Mouse (Mus musculus) lung, embryonic 16.5 days (tissue): ENCODE measurements around the gene Trnau1ap. TPM values are rescaled to one million over a fixed set of nuclear protein-coding genes. Genes with fewer than 3 reads are reported as not detected.

Experiments
- ATAC-seq: fragments of 200-750 bp; cut with Nextera tagmentation; 2 replicates; pipeline ENCODE4 v1.8.0; 2017; ENCODE audit warnings: low read depth, mild to moderate bottlenecking, moderate library complexity
- H3K27ac ChIP-seq: fragments of 300-500 bp; sonication (generic); 2 replicates; pipeline ENCODE4 v1.5.1; 2014; ENCODE audit warnings: mild to moderate bottlenecking, control low read depth, low read length
- H3K27me3 ChIP-seq: fragments of 300-500 bp; sonication (generic); 2 replicates; pipeline ENCODE4 v1.6.1; 2014; ENCODE audit warnings: low read depth, low read length, mixed read lengths; ENCODE audit not compliant: control insufficient read depth, insufficient read depth
- H3K36me3 ChIP-seq: fragments of 300-500 bp; sonication (generic); 2 replicates; pipeline ENCODE4 v1.6.1; 2014; ENCODE audit warnings: low read length; ENCODE audit not compliant: control insufficient read depth, insufficient read depth
- H3K4me1 ChIP-seq: fragments of 300-500 bp; sonication (generic); replicated peaks from 2 replicates; pipeline ENCODE4 v1.6.1; 2014; ENCODE audit warnings: low read length, mixed read lengths; ENCODE audit not compliant: control insufficient read depth, insufficient read depth
- H3K4me2 ChIP-seq: fragments of 300-500 bp; sonication (generic); 2 replicates; pipeline ENCODE4 v1.6.1; 2014; ENCODE audit warnings: low read depth, low read length, control low read depth
- H3K4me3 ChIP-seq: fragments of 300-500 bp; sonication (generic); 2 replicates; pipeline ENCODE4 v1.5.1; 2014; ENCODE audit warnings: mild to moderate bottlenecking, low read length, control low read depth
- H3K9ac ChIP-seq: fragments of 300-500 bp; sonication (generic); 2 replicates; pipeline ENCODE4 v1.6.1; 2014; ENCODE audit warnings: low read length, control low read depth
- H3K9me3 ChIP-seq: fragments of 300-500 bp; sonication (generic); 2 replicates; pipeline ENCODE4 v1.6.1; 2016; ENCODE audit warnings: low read length; ENCODE audit not compliant: control insufficient read depth
- WGBS: fragments of 180-500 bp; shearing (Covaris S2); extraction: QIAGEN DNeasy Blood & Tissue Kit; methylation state at CpG from one replicate; pipeline ENCODE4 v1.1.7; 2014; 5-methylcytosine and 5-hydroxymethylcytosine counted together
- polyA plus RNA-seq: library from polyadenylated mRNA; unstranded; fragments of >200 nt; fragmentation: Nextera tagmentation; extraction: Ambion mirVana; gene quantifications from 2 replicates; pipeline ENCODE4 v1.2.1, GENCODE M21; 2015

The Trnau1ap gene
- polyA plus RNA-seq, 1 experiment from 2014 or later, result 67.0 TPM

- Histone ChIP-seq H3K27me3 (no peaks in the 10 kb centered on the region), H3K9ac (peak overlapping the region; percentile 94), H3K36me3 (peaks cover 19% of the 10 kb centered on the region), H3K4me2 (peak overlapping the region; percentile 68), H3K27ac (peak overlapping the region; percentile 96; the same call in 1 of the 2 replicates), H3K4me1 (peaks cover 7% of the 10 kb centered on the region), H3K9me3 (no peaks in the 10 kb centered on the region), H3K4me3 (peak overlapping the region; percentile 88)
- ATAC-seq, result no peak
- WGBS, result 43% methylated on average over 14 of the region's 14 CpGs
These were observed 851 bp downstream of the Trnau1ap start for GRCm38 (mm10) chr4:132328391-132328982.

GRCm38 (mm10) chr4:132326481-132326880, 2.9 kb downstream of the Trnau1ap start:
- no peak overlapping the region for H3K4me3 ChIP-seq
- H3K4me1 ChIP-seq, result peaks cover 7% of the 10 kb centered on the region
- H3K27ac ChIP-seq, result no peak overlapping the region
- H3K9me3 ChIP-seq, result no peaks in the 10 kb centered on the region
- no peak overlapping the region for H3K4me2 ChIP-seq
- ATAC-seq, result no peak
- no peak overlapping the region for H3K9ac ChIP-seq
- H3K27me3 ChIP-seq, result no peaks in the 10 kb centered on the region
- peaks cover 11% of the 10 kb centered on the region for H3K36me3 ChIP-seq
- 72% methylated on average over 5 of the region's 5 CpGs for WGBS

- no peak for ATAC-seq
These were observed 13.6 kb downstream of the Trnau1ap start for GRCm38 (mm10) chr4:132315711-132316110.

GRCm38 (mm10) chr4:132312627-132313026, 16.7 kb downstream of the Trnau1ap start:
- Histone ChIP-seq H3K27ac (no peak overlapping the region), H3K4me3 (no peak overlapping the region), H3K27me3 (no peaks in the 10 kb centered on the region), H3K36me3 (peaks cover 31% of the 10 kb centered on the region), H3K9ac (no peak overlapping the region), H3K9me3 (no peaks in the 10 kb centered on the region), H3K4me1 (peaks cover 9% of the 10 kb centered on the region), H3K4me2 (no peak overlapping the region)
- ATAC-seq, result no peak
- 88% methylated on average over 5 of the region's 5 CpGs for WGBS

More at GRCm38 (mm10) chr4:132315711-132316110, 13.6 kb downstream of the Trnau1ap start:
- Histone ChIP-seq H3K4me3 (no peak overlapping the region), H3K4me2 (no peak overlapping the region), H3K9me3 (no peaks in the 10 kb centered on the region), H3K27me3 (no peaks in the 10 kb centered on the region), H3K36me3 (peaks cover 34% of the 10 kb centered on the region), H3K4me1 (no peaks in the 10 kb centered on the region), H3K9ac (no peak overlapping the region), H3K27ac (no peak overlapping the region)
- 87% methylated on average over 8 of the region's 8 CpGs for WGBS

GRCm38 (mm10) chr4:132311801-132312200, 17.5 kb downstream of the Trnau1ap start:
- no peak overlapping the region for H3K27ac ChIP-seq
- no peak overlapping the region for H3K4me2 ChIP-seq
- no peaks in the 10 kb centered on the region for H3K27me3 ChIP-seq
- H3K4me1 ChIP-seq, result peaks cover 9% of the 10 kb centered on the region
- no peaks in the 10 kb centered on the region for H3K9me3 ChIP-seq
- 34% methylated on average over 3 of the region's 3 CpGs for WGBS
- H3K36me3 ChIP-seq, result peaks cover 28% of the 10 kb centered on the region
- no peak overlapping the region for H3K4me3 ChIP-seq
- H3K9ac ChIP-seq, result no peak overlapping the region
- no peak for ATAC-seq

- Histone ChIP-seq H3K27ac (no peak overlapping the region), H3K4me1 (peaks cover 9% of the 10 kb centered on the region), H3K9me3 (no peaks in the 10 kb centered on the region), H3K4me2 (no peak overlapping the region), H3K4me3 (no peak overlapping the region), H3K36me3 (peaks cover 25% of the 10 kb centered on the region), H3K9ac (no peak overlapping the region), H3K27me3 (no peaks in the 10 kb centered on the region)
- no peak for ATAC-seq
- WGBS, result 63% methylated on average over 1 of the region's 1 CpGs
These were observed 18.1 kb downstream of the Trnau1ap start for GRCm38 (mm10) chr4:132311209-132311608.

- Histone ChIP-seq H3K9ac (peak overlapping the region; percentile 88), H3K4me2 (peak overlapping the region; percentile 81), H3K4me1 (peaks cover 9% of the 10 kb centered on the region), H3K4me3 (peak overlapping the region; percentile 78), H3K9me3 (no peaks in the 10 kb centered on the region), H3K36me3 (peaks cover 22% of the 10 kb centered on the region), H3K27me3 (no peaks in the 10 kb centered on the region), H3K27ac (no peak overlapping the region)
- WGBS, result 20% methylated on average over 10 of the region's 10 CpGs
- ATAC-seq, result peak; percentile 21; the same call in 1 of the 2 replicates
These were observed 19.4 kb downstream of the Trnau1ap start for GRCm38 (mm10) chr4:132309849-132310472.

GRCm38 (mm10) chr4:132309140-132309848, 20.0 kb downstream of the Trnau1ap start:
- Histone ChIP-seq H3K9ac (peak overlapping the region; percentile 88), H3K4me1 (peaks cover 9% of the 10 kb centered on the region), H3K27ac (peak overlapping the region; percentile 83), H3K9me3 (no peaks in the 10 kb centered on the region), H3K4me3 (peak overlapping the region; percentile 78), H3K36me3 (peaks cover 21% of the 10 kb centered on the region), H3K4me2 (peak overlapping the region; percentile 81), H3K27me3 (no peaks in the 10 kb centered on the region)
- WGBS, result under 1% methylated on average over 15 of the region's 15 CpGs
- ATAC-seq, result peak; percentile 7; the same call in 1 of the 2 replicates

- Histone ChIP-seq H3K4me2 (peak overlapping the region; percentile 81), H3K27me3 (no peaks in the 10 kb centered on the region), H3K4me1 (peaks cover 9% of the 10 kb centered on the region), H3K9ac (peak overlapping the region; percentile 88), H3K36me3 (peaks cover 18% of the 10 kb centered on the region), H3K27ac (peak overlapping the region; percentile 83), H3K4me3 (peak overlapping the region; percentile 78), H3K9me3 (no peaks in the 10 kb centered on the region)
- peak; percentile 93 for ATAC-seq
- 1% methylated on average over 41 of the region's 41 CpGs for WGBS
These were observed 20.8 kb downstream of the Trnau1ap start for GRCm38 (mm10) chr4:132308437-132309139.
